Mouse (Mus musculus): ENCODE measurements around the gene Scube3. TPM values are rescaled to one million over a fixed set of nuclear protein-coding genes. Genes with fewer than 3 reads are reported as not detected.
"Not testable (repeated sequence)": the region's sequence is repeated elsewhere in the genome, so short reads cannot be mapped to it uniquely, and the experiment has no call there.

Scube3 gene
- total RNA-seq, 2 experiments from 2014 or later: 1.1 to 1.4 TPM

DNA sequence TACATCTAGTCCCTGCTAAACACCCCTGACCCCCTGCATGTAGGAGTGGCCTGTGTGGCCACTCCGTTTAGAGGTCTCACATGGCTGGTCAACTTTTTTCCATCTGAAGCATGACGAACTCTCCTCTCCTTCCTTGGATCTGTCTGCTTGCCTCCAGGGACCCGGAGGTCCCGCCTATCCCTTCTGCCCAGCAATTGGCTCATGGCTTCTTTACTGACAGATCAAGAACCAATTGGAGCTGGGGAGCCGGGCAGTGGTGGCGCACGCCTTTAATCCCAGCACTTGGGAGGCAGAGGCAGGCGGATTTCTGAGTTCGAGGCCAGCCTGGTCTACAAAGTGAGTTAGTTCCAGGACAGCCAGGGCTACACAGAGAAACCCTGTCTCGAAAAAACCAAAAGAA is 80.5 kb downstream of the Scube3 start:
- not testable (repeated sequence) for DNase-seq

- peak; percentile 91 for DNase-seq
Measured at GRCm38 (mm10) chr17:28223561-28224391, 81.8 kb downstream of the Scube3 start.

Other genes with a start within 250 kb of the Scube3 start
- 10 to 100 TPM; 54.2 to 59.2 TPM for gene Anks1, start 232.8 kb upstream of the Scube3 start, total RNA-seq (2021)
- 10 to 100 TPM; 28.5 to 29.3 TPM for gene Taf11, start 232.3 kb upstream of the Scube3 start, total RNA-seq (2021)
- under 1 TPM in 1 of 2 experiments, not detected in 1; 0.14 TPM for gene Tcp11, start 61.5 kb upstream of the Scube3 start, total RNA-seq (2021)
- gene Zfp523, start 35.0 kb downstream of the Scube3 start, total RNA-seq (2021): 10 to 100 TPM; 29.2 to 32.8 TPM
- 1 to 10 TPM; 2.8 to 3.3 TPM for gene Def6, start 65.6 kb downstream of the Scube3 start, total RNA-seq (2021)
- 10 to 100 TPM; 21.9 to 22.3 TPM for gene Ppard, start 90.6 kb downstream of the Scube3 start, total RNA-seq (2021)
- gene Fance, start 171.4 kb downstream of the Scube3 start, total RNA-seq (2021): 10 to 100 TPM; 18.7 to 19.4 TPM
- gene Rpl10a, start 186.3 kb downstream of the Scube3 start, total RNA-seq (2021): 100 to 1,000 TPM; 663 to 665 TPM
- 10 to 100 TPM; 26.3 to 30.2 TPM for gene Tead3, start 208.7 kb downstream of the Scube3 start, total RNA-seq (2021)
- 1 to 10 TPM; 1.0 to 1.5 TPM for gene Tulp1, start 223.1 kb downstream of the Scube3 start, total RNA-seq (2021)